Mouse (Mus musculus): ENCODE measurements around the gene Dus2.

The Dus2 gene

DNA sequence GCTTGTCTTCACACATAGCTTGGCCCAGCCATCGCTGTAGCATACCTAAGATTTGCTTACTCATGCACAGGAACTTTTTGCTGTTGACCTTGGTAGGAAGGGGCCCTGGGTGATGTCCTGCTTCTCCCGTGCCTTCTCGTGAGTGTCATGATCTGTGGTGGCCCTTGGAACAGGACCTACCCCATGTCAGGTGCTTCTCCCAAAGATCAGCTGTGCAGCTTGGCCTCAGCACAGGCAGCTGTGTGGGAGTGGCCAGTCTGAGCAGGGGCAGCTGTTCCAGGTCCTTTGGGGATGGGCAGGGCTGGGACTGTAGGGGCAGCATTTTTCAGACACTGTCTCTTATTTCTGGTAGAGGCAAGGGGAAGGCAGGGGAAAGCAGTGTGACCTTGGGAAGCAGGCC is 53.0 kb downstream of the Dus2 start:
- peak; percentile 63 for DNase-seq (ENCODE audit: low read depth, low spot score)

DNA sequence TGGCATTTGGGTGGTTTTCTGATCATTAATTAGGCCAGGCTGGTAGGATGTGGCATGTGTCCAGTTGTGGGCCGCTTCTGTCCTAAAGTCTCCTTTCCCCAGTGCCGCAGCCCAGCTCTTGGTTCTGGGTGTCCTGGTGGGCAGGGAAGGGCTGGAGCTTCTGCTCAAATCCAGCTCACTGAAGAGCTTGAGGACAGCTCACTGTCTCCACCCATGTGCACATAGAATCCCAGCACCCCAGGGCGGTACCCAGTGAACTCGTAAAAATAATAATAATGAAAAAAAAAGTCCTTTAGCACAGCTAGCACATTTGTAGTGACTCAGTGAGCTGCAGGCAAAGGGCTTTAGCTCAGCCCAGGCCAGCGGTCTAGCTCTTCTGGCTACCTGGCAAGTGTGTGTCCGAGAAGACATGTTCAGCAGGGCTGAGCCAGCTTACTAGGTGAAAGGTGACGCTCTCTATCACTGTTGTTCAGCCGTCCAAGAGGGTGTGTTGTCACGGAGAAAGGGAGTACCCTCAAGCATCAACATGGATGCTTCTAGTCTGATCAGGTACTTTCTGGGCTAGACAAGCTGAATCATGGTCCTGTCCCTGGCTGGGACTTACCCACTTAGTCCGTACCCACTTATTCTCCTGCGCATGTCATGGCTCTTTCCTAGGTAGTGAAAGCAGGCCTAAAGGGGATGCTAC is 55.9 kb downstream of the Dus2 start:
- DNase-seq (ENCODE audit: low read depth, low spot score): no peak

DNA sequence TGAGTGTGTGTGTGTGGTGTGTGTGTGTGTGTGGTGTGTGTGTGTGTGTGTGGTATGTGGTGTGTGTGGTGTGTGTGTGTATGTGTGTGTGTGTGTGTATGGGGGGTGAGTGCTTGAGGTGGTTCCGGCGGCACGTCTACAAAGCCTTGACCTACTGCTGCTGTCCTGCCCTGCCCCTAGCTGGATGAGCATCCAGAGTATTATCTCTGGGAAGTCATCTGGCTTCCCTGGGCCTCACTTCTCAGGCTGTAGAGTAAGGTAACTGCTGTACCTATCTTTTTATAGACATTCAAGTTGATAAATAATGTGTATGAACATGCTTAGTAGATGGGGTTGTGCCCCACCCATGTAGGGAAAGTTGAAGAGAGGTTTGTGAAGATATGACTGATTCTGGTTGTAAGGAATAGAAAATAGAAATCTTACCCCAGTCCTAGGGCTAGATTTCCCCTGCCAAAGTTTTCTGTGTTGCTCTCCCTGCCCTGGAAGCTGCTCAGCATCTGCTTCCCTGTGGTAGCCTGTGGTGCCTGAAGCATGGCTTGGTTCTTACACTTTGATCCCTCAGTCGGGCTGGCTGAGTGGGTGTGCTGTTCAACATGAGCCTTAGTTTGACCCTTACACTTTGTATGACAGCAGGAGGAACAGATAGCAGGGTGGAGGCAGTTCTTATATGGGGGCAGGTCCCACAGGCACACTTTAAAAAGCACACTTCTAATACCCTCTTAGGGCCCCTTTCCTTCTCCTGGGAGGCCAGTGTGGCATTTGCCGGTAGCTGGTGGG is 56.9 kb downstream of the Dus2 start:
- DNase-seq (ENCODE audit: low read depth, low spot score): no peak

DNA sequence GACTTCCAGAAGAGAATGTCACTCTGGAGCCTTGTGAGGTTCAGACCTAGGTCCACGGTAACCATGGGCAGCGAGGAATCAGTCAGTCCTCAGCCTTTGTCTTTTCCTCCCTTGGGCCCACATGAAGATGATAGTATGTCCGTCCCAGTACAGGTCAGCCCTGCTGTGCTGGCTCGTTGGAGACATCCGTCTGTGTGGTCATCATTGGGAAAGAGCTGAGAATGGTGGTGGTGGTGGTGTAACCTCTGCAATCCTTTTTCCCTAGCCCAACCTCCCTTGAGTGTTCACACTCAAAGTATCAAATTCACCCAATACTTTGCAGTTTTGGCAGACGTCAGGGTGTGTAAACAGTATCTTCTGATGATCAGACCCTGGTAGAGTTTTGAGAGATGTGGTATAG is 58.7 kb downstream of the Dus2 start:
- DNase-seq (ENCODE audit: low read depth, low spot score): no peak

DNA sequence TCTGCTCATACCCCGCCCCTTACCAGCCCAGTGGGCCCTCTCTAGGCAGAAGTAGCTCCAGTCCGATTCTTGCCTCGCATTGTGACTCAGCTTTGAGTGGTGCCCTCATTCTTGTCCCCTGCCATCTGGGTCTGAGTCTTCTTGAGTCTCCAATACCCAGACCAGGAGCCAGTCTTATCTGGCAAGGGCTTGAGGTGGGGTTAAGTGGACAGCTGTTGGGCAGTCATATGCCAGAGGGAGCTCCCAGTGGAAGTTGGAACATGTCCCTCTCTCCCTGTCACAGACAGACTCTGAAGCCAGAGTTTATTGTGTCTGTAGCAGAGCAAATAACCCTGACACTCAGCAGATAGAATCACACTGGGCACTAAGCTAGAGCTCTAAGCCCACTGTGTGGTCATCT is 59.9 kb downstream of the Dus2 start:
- no peak for DNase-seq (ENCODE audit: low read depth, low spot score)

DNA sequence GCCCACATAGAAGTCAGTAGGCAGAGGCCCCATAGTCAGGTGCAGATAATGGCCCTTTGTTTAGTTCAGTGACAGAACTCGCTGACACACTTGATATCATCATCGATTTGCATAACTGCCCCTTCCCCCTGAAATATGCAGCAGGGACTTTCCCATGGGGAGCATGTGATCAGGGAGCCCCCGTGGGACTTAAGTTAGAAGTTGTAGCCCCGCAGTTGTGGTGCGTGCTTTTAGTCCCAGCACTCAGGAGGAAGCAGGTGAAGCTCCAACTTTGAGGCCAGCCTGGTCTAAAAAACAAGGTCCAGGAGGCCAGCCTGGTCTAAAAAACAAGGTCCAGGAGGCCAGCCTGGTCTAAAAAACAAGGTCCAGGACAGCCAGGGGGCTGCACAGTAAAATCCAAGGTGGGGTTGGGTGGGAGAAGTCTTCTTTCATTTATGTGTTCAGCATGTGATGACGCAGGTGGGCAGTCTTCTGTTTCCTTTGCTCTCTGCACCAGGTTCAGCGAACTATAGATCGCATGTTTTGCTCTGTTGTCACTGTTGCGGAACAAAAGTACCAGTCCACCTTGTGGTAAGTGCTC is 61.5 kb downstream of the Dus2 start:
- no peak for DNase-seq (ENCODE audit: low read depth, low spot score)

DNA sequence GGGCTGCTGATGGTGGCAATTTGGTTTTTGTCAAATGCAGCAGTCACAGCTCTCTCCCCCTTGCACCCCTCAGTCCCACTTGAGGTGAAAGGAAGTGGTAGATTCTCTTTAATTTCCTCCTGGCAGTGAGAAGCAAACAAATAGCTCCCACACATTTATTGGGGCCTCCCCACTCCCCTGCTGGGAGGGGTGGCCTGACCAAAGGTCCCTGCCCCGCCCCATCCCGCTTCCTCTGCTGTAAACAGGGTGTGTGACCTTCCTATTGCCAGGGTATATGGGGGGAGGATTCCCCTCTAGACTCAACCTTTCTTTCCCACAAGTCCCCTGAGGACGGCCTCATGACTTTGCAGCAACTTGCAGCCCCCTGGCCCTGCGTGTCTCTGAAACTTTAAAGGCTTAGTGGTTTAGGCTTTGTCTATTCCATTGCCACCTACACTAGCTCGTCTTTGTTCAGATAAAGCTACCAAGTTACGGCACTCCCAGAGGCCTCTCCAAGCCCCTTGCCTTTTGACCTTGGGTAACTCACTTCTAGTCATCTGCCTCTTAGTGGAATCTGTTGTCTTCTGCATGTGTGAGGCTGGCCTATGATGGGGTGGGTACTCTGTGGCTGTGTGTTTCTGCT is 63.2 kb downstream of the Dus2 start:
- peak; percentile 49 for DNase-seq (ENCODE audit: low read depth, low spot score)

DNA sequence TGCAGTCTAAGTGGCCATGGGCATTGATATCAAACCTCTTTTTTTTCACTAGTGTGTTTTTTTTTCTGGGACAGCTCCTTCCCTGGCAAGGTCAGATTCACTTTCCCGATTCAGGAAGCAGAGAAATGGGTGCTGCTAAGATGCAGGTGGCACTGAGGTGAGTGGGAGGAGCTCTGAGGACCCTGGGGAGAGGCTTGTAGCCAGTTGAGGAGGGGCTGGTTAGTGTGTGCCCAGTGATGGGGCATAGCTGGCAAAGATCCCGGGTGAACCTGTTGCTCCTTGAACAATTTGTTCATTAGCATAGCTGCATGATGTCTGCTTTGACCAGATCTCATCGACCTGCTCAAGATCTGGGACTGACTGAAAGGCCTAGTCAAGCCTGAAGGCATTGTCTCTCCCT is 63.9 kb downstream of the Dus2 start:
- DNase-seq (ENCODE audit: low read depth, low spot score): no peak

DNA sequence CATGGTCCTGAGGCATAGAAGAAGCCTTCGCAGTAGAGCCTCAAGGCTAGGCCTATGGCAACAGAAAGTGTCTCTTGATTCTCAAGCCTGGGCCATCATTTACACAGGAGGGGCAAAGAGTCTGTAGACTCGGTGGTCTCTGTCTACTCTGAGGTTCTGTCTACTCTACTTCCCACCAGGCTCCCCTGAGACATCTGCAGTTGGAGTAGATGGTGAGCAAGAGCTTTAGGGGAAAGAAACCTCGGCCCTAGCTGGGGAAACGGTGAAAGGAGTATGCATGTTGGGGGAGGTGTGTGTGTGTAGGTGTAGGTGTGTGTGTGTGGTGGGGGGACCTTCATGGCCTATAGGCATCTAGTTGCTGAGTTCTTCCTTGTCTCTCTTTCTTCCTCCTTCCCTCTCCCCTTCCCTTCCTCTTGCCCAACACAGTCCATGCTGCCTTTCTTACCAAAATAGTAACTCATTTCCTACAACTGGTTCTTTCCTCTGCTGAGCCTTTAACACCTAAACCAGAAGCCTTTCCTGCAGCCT is 65.4 kb downstream of the Dus2 start:
- no peak for DNase-seq (ENCODE audit: low read depth, low spot score)

DNA sequence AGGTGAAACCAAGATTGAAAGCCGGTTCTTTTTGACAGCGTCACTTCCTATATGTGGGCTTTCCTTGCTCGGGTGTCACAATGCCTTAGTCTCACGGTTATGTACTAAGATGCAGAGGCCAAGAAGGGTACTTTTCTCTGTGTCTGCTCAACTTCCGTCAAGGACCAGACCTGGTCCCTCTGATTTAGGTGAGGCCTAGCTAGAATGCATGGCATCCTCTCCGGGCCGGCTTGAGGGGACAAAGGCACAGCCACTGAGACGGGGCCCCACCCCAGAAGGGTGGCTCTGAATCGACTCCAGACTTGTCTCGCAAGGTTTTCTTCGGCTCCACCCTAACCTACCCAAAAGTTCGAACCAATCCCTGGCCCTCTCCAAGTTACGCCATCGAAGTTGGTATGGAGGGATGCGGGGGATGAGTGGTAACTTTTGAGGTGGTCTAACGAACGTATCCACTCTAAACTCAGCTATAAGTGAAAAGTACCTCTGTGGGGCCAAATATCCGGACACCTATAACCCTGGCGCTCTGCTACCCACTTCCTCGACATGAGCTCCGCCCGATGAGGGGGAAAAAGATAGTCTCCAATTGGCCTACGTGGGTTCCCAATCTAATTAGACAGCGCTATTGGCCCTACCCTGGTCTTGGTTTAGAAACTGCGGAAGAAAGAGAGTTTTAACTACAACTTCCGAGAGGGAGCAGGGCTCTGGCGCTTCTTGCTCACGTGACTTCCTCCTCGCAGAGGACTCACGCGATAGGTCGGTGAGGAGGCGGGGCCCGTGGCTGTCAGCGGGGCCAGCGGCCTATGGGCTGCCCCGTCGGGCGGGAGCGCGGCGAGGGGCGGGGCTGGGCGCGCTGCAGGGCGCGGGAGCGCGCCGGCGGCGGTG is 67.8 kb downstream of the Dus2 start, which contains the start of gene Nfatc3:
Gene Nfatc3, plus strand, starts transcription at position 110 of the 882 bp plus-strand sequence.
- peak; percentile 97 for DNase-seq (ENCODE audit: low read depth, low spot score)

DNA sequence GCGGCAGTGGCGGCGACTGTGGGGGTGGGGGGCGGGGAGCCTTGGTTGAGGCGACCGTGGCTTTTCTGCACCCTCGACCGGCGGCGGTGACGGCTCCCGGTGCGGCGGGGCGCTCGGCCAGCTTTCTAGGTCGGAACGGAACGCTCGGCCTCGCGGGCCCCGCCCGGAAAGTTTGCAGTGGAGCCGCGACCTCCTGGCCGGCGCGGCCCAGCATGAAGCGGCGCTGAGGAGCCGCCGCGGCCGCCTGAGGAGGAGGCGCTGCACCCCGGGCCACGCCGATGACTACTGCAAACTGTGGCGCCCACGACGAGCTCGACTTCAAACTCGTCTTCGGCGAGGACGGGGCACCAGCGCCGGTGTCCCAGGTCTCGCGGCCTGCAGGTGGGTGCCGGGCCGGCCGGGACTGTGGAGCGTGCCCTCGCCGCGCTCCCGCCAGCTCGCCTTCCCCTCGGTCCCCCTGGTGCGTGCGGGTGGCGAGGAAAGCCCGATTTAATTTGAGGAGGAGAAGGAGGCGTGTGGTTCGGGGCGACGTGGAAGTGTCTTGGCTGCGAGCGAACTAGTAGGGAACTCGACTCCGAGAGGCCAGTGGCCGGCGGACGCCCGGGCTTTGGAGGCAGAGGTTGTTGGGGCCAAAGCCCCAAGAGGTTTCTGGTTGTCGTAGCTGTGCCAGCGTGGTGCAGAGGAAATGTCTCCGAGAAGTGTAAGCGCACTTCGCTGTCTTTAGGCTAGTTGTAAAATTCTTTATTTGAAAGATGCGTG is 68.7 kb downstream of the Dus2 start:
- DNase-seq (ENCODE audit: low read depth, low spot score): peak; percentile 51

DNA sequence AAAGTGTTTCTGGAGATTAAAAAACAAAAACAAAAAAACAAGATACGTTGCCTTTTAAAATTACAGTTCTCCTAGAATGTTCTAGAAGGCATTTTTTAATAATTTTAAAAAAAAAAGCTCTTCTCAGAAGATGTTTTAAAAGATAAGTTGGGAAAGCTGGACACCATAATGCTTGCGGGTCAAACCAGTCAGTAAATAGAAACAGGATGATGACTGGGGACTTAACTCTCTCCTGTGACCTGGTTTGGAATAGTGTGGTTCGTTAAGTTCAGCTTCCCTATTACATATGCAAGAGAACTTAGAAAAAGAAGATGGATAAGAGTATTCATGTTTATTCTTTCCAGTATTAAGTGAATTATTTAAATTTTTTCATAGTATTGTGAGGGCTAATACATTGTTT is 69.4 kb downstream of the Dus2 start:
- DNase-seq (ENCODE audit: low read depth, low spot score): no peak

DNA sequence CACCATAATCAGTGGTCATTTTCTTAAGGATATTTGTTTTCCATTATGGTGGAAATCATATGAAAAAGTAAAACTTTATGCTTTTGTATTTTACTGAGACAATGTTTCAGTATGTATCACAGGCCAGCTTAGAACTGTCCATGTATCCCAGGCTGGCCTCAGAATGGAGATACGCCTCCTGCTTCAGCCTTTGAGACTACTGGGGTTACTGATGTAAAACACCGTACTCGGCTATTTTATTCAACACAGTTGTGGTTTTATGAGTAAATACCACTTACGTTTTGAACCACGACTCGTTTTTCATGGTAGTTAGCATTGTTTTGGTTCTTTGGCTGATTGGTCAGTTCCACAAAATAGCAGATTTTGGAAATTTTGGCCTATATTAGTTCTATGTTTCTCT is 70.5 kb downstream of the Dus2 start:
- DNase-seq (ENCODE audit: low read depth, low spot score): no peak

DNA sequence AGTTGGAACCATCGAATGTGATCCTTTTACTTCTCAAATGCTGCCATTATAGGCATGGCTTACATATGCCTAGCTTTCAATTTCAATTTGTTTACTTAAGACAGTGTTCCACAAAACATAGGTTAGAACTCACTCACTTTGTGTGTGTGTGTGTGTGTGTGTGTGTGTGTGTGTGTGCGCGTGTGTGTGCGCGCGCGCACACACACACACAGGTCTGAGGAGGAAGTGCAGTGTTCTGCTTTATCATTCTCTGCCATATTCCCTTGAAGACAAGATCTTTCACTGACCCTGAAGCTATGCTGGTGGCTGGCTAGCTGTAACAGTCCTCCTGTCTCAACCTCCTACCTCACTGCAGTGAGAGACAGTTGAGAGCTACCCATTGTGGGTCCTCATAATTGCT is 71.9 kb downstream of the Dus2 start:
- DNase-seq (ENCODE audit: low read depth, low spot score): no peak

DNA sequence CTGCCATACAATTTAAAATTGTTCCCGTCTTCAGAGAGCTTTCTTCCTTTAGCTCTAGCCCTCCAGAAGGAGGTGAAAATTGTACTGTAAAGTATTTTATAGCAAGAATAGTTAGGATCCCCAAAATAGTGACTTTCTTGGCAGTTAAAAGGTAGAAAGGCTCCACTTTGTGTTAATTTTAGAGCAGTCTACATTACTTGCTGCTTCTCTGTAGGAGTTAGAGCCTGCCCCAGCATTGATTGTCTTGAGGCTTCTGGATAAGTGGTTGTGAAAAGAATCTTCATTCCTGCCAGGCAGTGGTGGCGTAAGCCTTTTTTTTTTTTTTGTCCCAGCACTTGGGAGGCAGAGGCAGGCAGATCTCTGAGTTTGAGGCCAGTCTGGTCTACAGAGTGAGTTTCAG is 75.6 kb downstream of the Dus2 start:
- no peak for DNase-seq (ENCODE audit: low read depth, low spot score)

DNA sequence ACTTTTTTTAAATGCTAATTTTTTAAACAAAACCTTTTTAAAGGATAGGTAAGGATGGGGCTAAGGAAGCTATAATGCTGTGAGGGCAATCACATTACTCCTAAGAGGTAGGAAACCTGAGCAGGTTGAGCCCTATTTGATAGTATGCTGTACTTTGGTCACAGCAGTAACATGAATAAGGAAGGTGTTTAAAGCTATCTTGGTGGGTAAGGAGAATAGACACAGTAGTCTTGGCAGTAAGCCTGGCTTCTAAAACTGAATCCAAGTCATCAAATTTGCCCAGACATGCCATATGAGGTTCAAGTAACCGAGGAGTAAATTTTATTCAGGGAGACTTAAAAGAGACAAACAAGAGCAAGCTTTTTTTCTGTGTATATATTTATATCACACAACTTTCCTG is 78.4 kb downstream of the Dus2 start:
- no peak for DNase-seq (ENCODE audit: low read depth, low spot score)

DNA sequence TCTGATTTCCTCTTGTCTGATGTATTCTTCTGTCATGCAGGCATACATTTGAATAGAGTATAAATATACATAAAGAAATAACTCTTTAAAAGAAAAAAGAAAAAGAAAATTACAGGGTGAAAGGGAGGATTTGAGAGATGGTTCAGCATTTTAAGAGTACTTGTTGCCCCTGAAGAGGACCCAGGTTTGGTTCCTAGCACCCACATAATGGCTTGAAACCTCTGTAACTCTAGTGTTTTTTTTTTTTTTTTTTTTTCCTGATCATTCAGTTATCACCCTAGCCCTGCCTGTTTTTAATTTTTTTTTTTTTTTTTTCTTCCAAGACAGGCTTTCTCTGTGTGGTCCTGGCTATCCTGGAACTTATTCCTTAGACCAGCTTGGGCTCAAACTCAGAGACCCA is 81.0 kb downstream of the Dus2 start:
- no peak for DNase-seq (ENCODE audit: low read depth, low spot score)

DNA sequence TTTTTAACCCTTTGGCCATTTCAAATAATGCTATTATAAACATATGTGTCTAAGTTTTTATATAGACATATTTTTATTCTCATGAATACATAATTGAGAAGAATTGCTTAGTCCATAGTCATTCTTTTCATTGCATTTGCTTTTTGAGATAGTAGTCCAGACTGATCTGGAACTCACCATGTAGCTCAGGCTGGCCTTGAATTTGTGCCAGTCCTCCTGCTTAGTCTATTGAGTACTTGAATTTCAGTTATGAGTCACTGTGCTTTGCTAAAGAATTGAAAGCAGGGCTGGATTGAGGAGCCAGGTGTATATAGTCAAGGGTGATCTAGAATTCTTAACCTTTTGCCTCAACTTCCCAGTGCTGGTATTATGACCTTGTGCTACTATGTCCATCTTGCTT is 83.1 kb downstream of the Dus2 start:
- DNase-seq (ENCODE audit: low read depth, low spot score): no peak

DNA sequence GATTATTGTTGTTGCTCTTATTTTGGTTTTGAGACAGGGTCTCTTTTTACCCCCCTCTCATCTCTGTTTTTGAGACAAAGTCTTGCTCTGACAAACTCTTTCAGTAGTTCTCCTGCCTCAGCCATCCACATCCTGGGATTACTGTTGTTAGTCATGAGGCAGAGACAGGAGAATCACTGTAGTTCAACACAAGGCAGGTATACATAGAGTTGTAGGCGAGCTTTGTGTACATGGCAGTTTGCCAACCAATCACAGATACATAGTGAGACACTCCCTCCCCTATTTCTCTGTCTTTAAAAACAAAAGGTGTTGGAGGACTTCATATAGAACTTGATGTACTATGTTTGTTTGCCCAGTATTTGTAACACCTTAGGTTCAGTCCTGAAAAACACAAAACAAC is 83.5 kb downstream of the Dus2 start:
- no peak for DNase-seq (ENCODE audit: low read depth, low spot score)

DNA sequence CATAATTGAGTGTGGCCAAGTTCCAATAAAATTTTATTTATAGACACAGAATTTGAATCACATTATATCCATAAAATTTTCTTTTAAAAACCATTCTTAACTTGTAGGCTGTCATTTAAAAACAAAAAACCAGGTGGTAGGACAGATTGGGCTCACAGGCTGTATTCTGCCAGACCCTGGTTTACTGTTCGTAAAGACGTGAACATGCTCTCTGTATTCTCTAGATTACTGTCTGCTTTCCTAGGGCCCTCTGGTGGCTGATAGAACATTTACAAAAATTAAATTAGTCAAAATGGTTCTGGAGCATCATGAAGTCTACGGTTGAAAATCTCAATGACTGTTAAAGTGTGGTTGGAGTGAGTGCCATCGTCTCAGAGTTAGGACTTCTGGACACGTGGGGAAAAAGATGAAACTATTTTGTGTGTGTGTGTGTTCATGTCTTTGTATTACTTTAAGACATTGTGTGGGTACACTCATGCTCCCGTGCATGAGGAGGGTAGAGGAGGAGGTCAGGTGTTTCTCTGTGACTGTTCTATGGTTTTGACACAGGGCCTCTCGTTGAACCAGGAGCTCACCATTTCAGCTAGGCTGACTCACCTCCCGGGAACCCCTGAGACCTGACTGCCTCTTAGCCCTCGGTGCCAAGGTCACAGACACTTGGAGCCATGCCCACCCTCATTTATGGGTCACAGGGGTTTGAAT is 84.2 kb downstream of the Dus2 start:
- no peak for DNase-seq (ENCODE audit: low read depth, low spot score)

Measured in skeletal muscle tissue, adult 2 months (tissue).